Mouse (Mus musculus) erythroblast, embryonic 14.5 days (primary cell): ENCODE results near the gene 1110059E24Rik.

Experiments
- GATA1 ChIP-seq: IDR thresholded peaks from 2 replicates; pipeline ENCODE4 v1.6.1; 2012; ENCODE audit warnings: low read length, inconsistent platforms, mixed read lengths
- TAL1 ChIP-seq: IDR thresholded peaks from 3 replicates; pipeline ENCODE4 v1.6.1; 2012; ENCODE audit warnings: low read length, inconsistent platforms, mixed read lengths

DNA sequence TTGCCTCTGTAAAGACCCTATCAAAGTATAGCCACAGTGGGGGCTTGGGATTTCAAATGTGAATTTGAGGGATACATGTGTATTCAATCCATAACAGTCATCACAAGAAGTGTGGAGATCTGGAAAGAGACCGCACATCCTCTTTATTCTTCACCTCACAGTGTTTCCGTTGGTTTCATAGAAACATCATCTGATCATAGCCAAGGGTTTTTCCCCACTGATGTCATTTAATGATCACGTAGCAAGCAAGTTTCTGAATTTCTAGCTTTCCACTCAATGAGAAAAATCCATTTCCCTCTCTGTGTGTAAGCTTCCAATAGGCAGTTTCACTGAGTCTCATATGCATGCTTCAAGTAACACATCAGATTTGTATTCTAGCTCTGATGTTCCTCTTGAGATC lies 103.1 kb downstream of the 1110059E24Rik start:
- TF ChIP-seq GATA1, result no peak
- no peak for TF ChIP-seq TAL1
